Mouse (Mus musculus) CH12.LX (cell line): ENCODE results near the gene Rp9.

Experiments used
- BHLHE40 ChIP-seq: IDR thresholded peaks from 2 replicates; pipeline ENCODE4 v1.6.1; 2011; ENCODE audit warnings: mild to moderate bottlenecking, low read depth, low read length, improper control_type of control experiment
- CHD1 ChIP-seq: IDR thresholded peaks from 2 replicates; pipeline ENCODE4 v1.6.1; 2012; ENCODE audit warnings: low read depth, low read length, improper control_type of control experiment, inconsistent platforms
- CTCF ChIP-seq, 2 experiments: IDR thresholded peaks in 1 of 2; conservative IDR thresholded peaks in 1 of 2; 2 replicates each; pipeline ENCODE4 v1.5.1; 2011 to 2012; ENCODE audit warnings: low read depth in 2 of 2, low read length in 2 of 2, improper control_type of control experiment in 1 of 2, inconsistent platforms in 1 of 2, mild to moderate bottlenecking in 1 of 2, moderate library complexity in 1 of 2
- E2F4 ChIP-seq: IDR thresholded peaks from 2 replicates; pipeline ENCODE4 v1.6.1; 2011; ENCODE audit warnings: low read depth, low read length, improper control_type of control experiment; ENCODE audit not compliant: insufficient replicate concordance
- EP300 ChIP-seq: IDR thresholded peaks from 2 replicates; pipeline ENCODE4 v1.6.1; 2011; ENCODE audit warnings: low read length, improper control_type of control experiment
- JUN ChIP-seq: IDR thresholded peaks from 2 replicates; pipeline ENCODE4 v1.6.1; 2011; ENCODE audit warnings: low read depth, mild to moderate bottlenecking, low read length, improper control_type of control experiment, moderate library complexity; ENCODE audit not compliant: insufficient read depth
- MAFK ChIP-seq: IDR thresholded peaks from 2 replicates; pipeline ENCODE4 v1.6.1; 2011; ENCODE audit warnings: low read length, improper control_type of control experiment; ENCODE audit not compliant: insufficient replicate concordance
- POLR2A ChIP-seq: IDR thresholded peaks from 2 replicates; pipeline ENCODE4 v1.6.1; 2011; ENCODE audit warnings: low read depth, mild to moderate bottlenecking, improper control_type of control experiment, low read length
- TBP ChIP-seq: conservative IDR thresholded peaks from 2 replicates; pipeline ENCODE4 v1.6.1; 2011; ENCODE audit warnings: low read depth, low read length, improper control_type of control experiment
- USF2 ChIP-seq: conservative IDR thresholded peaks from 2 replicates; pipeline ENCODE4 v1.6.1; 2011; ENCODE audit warnings: low read depth, low read length, improper control_type of control experiment
- ZC3H11A ChIP-seq: IDR thresholded peaks from 2 replicates; pipeline ENCODE4 v1.6.1; 2012; ENCODE audit warnings: low read depth, mild to moderate bottlenecking, inconsistent platforms, low read length, improper control_type of control experiment

DNA sequence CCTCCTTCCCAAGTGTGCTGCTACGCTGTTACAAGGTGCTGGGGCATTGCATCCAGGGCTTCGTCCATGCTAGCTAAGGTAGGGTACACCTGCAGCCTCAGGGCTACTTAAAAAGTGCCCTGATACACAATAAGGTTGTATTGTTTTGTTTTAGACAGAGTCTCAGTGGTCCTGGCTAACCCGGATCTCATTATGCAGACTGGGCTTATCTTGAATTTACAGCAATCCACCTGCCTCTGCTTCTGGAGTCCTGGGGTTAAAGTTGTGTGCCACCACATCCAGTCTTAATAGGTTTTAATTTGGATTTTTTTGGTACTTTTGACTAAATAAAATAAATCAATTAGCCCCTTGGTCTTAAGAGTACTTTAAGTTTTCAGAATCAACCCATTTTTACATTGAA lies 49.7 kb downstream of the Rp9 start:
- TF ChIP-seq ZC3H11A, result no peak
- no peak for TF ChIP-seq CHD1
- no peak for TF ChIP-seq E2F4
- no peak for TF ChIP-seq CTCF (conservative IDR thresholded peaks at IDR 0.05 in 1 of 2, IDR thresholded peaks at IDR 0.05 in 1 of 2; ENCODE audit: low read depth in 2 of 2, low read length in 2 of 2)
- TF ChIP-seq POLR2A, result no peak
- no peak for TF ChIP-seq TBP
- no peak for TF ChIP-seq EP300
- no peak for TF ChIP-seq USF2
- no peak for TF ChIP-seq MAFK
- no peak for TF ChIP-seq JUN
- no peak for TF ChIP-seq BHLHE40
